Mouse (Mus musculus): ENCODE results near the gene Sash3.

Sash3 gene

DNA sequence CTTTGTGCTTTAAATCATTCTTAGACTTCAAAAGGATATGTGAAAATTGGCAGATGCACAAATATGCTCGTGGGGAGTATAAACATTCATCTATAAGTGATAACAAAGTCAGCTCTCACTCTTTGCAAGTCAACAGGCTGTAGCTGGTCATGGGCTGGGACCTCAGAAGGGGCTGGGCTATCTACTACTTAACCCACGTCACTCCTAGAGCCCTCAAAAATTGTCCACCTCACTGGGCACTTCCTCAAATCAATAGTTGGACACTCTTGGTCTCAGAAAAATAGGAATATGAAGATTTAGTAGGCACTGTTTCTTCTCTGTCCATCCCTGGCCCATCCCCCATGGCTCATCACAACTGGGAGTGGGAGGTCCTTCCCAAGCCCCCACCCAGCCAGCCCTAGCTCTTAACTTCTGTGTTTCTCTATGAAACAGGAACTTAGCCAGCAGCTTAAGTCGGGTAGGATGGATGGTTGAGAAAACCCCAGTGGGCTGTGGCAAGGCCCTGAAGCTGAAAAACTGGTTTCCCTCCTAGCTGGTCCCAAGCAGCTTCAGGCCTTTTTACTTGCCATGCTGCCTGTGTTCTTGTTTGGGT lies 5.9 kb upstream of the Sash3 start:
- no peak for DNase-seq (ENCODE audit: low read depth, low spot score)

DNA sequence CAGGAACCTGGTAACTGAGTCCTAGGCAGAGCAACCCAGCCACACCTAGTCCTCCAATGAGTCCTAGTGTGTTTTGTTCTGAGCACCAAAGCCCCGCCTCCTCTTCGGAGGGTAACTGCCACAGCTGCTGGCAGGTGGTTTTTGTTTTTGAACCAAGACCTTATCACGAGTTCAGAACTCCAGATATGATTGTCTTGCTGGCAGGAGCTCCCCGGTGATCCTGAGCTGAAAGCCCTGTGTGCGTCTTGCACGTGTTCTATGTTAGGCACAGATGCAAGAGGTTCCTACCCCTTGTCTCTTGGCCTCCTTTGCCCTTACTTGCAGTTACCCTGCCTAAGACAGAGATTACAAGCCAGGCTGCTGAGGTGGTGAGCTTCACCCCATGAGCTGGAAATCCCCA lies 4.8 kb upstream of the Sash3 start:
- DNase-seq (ENCODE audit: low read depth, low spot score): no peak

DNA sequence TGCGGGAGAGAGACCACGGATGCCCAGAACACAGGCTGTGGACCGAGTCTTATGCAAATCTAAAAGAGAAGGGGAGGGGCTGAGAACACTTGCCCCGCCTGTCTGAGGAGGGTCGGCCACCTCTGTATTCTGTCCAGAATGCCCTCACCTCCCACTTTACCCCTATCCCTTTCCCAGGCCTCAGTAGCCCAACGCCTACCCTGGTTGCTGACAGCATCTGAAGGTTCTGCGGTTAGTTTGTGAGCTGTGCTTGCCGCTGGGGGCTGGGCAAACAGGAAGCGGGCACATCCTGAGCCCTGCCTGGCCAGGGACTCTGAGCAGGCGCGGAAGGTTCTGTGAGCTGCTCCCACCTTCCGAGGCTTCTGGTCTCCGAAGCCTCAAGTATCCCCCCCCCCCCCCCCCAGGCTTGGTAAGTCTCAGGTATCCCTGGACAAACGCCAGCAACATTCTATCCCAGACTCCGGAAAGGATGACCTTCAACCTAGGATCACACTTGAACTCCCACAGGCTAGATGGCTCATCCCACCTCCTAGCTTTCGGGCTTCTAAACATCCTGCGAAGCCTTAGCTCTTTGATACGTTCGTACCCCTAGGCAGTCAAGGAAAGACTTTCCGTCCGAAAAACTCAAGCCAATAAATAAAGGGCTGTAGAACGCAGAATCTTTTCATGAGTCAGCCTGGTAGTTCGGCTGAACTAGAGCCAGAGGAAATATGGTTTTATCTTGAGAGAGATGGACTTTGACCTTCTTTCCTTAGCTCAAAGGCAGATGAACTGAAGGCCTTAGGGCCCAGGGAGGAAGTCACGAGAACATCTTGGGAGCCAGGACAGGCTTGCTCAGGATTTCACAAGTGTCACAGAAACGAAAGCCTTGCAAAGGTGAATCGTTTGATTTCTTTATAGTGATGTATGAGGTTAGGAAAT lies 2.6 kb upstream of the Sash3 start:
- no peak for DNase-seq (ENCODE audit: low read depth, low spot score)

DNA sequence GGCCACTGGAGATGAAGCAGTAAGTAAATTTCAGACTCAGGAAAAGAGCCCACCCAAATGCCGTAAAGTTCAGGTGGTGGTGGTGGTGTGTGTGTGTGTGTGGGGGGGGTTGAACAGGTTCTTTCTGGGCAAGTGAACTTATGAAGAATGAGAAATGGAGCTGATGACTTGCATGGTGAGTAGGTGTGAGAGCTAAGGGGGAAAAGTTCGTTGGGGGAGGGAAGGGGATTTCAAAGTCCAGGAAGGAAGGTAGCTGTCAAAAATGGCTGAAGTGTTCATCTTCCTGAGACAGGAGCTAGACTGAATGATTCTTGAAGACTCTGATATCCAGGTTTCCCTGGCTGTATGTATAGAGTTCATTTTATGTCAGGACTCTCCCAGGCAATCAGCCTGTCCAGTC lies 990 bp downstream of the Sash3 start:
- no peak for DNase-seq (ENCODE audit: low read depth, low spot score)

DNA sequence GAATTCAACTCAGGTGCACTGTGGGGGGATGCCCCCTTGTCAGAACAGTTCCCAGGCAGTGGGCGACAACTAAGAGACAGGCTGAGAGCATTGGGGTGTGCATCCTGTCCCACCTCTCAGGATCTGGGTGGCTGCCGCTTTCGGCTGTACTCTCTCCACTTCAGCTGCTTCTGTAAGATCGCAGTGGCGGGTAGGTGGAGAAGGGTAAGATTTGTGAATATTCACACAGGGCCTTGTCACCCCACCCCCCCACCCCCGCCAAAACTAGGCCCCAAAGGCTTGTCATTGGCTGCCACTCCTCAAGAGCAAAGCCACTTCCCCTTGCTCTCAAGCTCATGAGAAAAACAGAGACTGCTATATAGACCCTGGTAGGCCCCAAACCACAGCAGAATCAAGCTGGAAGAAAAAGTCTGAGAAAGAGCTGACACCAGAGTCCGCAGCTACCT lies 1.5 kb downstream of the Sash3 start:
- DNase-seq (ENCODE audit: low read depth, low spot score): no peak

DNA sequence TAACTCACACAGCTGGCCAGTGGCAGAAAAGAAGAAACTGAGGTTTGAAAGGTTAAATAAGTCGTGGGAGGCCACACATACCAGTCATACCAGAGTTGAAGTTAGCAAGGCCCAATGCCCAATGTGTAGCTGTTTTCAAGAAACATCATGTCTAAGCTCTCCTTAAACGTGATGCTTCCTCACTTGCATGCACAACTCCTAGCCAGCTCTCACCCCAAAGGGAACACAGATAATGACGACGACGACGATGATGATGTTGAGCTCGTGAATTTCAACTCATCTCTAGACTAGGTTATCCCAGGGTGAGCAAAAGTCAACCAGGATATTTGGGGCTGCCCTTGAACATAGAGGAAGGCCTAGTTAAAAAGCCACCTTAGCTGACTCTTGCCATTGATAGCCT lies 5.9 kb downstream of the Sash3 start:
- DNase-seq (ENCODE audit: low read depth, low spot score): no peak

DNA sequence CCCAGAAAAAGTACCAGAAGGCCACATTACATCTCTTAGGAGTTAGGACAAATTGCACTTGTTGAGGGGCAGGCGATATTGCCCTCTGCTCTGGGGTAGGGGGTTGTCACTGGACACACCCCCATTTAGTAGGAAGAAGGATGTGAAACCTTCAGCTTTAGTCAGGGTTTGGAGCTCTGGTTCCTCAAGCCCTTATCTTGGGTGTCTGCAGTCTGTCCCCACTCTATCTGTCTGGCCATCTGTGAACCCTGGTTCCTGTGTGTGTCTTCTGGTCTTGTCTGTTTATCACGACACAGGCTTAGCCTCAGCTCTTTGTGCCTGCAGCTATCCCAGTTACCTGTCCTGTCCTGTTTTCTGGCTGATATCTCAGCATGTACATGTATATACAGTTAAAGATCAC lies 7.2 kb downstream of the Sash3 start:
- no peak for DNase-seq (ENCODE audit: low read depth, low spot score)

DNA sequence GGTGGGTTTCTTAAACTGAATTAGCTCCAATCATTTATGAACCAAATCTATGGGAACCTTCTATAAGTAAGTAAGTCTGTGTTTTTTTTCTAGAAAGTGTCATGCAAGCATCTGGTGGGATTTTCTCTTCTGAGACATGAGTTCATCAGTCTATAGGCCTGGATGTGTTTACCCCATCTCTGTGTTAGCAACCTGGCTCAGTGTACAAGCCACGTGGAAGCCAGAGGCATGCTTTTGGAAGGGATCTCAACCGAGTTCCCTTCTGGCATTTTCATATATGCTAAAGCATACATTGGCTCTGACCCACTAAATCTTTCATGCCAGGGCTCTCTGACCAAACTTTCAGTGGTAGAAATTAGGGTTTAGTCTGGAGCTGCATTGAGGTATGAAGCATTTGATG lies 7.7 kb downstream of the Sash3 start:
- DNase-seq (ENCODE audit: low read depth, low spot score): no peak

DNA sequence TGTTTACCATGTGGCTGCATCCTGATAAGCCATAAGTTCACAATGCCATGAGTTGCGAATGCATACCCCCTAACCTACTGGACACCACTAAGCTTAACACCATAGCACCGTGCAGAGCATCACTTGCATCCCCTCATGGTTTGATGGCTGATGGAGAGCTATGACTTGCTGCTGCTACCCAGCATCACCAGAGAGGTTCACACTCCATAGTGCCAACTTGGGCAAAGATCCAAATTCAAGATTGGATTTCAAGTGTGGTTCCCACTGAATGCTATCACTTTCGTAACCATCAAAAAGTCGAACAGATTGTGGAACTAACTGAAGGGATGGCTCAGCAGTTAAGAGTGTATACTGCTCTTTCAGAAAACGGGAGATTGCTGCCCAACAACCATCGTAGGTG lies 9.3 kb downstream of the Sash3 start:
- DNase-seq (ENCODE audit: low read depth, low spot score): no peak

DNA sequence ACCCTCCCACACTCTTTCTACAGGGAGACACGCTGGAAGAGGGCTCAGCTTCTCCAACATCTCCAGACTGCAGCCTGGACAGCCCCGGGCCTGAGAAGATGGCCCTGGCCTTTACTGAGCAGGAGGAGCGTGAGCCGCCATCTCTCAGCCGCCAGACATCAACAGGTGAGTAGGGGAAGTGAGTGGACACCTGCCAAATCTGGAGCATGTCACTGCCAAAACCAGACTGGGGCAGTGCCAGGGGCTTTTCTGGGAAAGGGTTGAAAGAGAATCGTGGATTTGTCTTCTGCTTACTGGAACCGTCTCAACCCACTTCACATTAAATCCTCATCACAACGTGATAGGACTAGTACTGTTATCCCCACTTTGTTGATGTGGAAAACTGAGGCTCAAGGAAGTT lies 11.2 kb downstream of the Sash3 start:
- no peak for DNase-seq (ENCODE audit: low read depth, low spot score)

DNA sequence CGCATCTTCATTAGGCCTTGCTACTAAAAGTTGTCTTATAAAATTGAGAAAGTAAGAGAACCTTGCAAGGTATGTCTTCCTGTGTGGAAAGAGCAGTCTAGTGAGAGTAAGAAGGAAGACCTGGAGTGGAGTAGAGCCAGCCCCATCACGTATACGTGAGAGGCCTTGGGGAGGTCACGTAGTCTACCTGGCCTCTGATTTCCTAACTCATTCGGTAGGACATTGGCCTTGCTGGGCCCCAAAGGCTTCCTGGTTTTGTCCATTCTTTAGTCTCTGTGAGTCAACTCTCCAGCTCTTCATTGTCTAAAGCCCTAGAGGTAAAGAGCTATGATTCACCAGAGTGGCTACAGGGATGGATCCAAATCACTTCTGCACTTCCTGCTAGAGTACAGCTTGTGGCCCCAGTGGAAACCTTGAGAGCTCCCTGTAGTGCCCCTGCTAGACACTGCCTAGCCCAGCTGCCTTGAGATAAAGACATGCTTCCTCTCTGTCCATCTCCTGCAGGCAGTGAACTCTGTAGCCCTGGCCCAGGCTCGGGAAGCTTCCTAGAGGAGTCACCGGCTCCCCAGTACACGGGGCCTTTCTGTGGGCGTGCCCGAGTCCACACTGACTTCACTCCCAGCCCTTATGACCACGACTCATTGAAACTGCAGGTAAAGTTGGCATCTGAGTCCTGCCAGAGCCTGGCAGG lies 12.1 kb downstream of the Sash3 start:
- no peak for DNase-seq (ENCODE audit: low read depth, low spot score)

DNA sequence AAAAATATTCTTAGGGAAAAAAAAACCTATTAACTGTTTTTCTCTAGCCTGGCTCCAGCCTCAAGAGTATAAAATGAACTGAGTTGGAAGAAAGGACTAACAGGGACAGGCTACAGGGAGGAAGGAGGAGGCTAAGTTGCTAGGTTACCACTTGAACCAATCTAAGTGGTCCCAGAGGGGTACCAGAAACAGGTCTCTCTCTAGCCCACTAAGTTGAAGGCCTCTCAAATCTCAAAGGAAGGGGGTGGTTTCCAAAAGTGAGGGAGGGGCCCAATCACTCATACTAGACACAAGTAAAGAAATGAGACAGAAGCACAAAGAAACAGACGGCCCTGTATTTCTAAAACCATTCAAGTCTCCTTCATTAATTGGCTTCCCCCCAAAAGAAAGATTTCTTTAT lies 23.7 kb downstream of the Sash3 start:
- DNase-seq (ENCODE audit: low read depth, low spot score): peak; percentile 3

DNA sequence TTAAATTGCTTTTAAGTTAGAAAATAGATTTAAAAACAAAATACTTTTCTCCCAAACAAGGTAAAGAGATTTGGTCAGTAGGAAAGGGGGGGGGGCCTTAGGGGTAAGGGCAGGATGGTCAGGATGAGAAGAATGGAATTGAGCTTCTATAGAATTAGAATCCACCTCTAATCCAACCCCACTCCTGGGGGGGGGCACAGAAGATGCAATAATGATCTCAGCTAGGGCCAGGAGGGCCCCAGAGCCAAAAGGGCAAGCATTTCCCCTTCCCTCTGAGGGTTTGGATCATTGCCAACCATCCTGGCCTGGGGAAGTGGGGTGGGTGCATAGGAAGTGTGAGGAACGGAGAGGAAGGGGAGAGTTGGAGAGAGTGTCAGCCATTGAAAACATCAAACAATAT lies 24.1 kb downstream of the Sash3 start:
- DNase-seq (ENCODE audit: low read depth, low spot score): no peak

DNA sequence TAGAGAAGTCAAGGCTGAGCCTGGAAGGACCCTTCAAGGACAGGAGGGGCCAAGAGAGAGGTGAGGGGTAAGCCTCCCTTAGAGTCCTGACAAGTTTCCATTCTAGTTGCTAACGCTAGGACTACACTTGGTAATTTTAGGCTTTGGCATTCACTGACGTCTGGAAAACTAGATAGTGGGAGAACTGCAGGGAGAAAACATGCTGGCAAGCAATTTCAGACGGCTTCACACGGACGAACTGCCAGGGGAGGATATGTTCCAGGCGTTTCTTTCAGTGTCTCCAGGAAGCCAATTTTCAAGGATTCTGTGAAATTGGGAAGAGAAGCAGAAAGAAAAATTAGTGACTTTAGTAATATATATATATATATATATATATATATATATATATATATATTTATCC lies 35.6 kb downstream of the Sash3 start:
- DNase-seq (ENCODE audit: low read depth, low spot score): no peak

DNA sequence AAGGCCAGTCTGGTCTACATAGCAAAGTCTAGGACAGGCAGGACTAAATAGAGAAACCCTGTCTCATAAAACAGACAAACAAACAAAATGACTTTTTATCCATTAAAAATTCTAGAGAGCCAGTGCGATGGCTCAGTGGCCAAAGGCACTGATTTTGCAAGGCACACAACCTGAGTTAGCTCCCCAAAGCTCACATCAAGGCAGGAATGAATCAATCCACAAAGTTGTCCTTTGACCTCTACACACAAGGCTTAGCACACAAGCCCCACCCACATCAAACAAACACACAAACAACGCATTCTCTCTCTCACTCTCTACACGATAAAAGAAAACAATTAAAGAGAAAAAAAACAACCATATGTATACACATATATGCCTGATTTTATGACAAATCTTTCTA lies 38.5 kb downstream of the Sash3 start:
- DNase-seq (ENCODE audit: low read depth, low spot score): no peak

DNA sequence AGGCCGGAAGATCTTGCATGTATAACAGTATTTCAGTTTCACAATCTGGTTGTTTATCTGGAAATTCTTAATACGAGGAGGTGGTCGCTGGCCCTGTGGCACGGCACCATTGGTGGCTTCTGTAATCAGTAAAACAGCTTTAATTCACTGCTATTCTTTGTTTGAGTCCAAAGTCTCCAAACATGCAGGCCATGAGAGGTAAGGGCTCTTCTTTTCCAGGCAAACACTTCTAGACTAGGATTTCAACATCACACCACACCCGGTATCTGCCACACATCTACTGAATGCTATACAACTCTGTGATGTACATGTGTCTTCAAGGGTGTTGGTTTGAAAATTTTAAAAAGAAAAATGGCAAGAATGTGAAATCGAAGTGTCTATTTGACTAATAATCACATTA lies 45.0 kb downstream of the Sash3 start:
- no peak for DNase-seq (ENCODE audit: low read depth, low spot score)

DNA sequence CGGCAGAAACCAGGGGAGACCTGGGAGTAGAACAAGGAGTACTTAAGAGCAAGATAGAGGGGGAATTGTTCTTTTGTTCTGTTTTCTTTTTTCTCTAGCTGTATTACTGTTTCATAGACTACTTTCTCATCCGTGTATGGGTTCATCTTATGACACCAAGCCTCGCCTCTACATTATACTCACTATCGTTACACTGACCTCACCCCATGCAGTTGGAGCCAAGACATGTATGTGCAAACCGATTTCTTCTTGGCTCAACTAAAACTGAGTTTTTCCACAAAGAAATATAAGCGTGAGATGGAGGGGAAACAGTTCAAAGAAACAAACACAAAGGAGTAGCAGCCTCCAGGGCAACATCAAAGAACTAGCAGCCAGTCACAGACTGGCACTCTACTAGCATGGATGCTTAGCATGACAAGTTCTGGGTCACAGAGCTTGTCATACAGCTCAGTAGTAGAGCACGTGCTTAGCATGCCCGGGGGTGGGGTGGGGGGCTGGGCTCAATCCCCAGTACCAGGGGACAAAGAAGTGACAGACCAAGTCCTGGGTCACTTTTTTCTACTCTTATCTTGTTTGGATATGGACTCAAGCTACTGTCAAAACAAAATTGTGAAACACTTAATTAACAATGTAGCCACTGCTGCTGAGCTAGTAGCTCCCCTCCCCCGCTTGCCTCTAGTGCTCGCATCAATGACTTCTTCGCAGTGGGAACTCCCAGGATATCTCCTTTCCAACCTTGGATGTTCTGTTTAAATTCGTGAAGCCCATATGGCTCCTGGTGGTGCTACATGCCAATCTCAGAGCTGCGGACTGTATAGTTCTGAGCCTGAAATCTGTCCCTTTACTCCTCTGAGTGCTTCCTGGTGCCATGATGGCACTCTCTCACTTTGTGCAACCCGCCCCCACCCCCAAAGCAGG lies 47.3 kb downstream of the Sash3 start:
- DNase-seq (ENCODE audit: low read depth, low spot score): no peak

DNA sequence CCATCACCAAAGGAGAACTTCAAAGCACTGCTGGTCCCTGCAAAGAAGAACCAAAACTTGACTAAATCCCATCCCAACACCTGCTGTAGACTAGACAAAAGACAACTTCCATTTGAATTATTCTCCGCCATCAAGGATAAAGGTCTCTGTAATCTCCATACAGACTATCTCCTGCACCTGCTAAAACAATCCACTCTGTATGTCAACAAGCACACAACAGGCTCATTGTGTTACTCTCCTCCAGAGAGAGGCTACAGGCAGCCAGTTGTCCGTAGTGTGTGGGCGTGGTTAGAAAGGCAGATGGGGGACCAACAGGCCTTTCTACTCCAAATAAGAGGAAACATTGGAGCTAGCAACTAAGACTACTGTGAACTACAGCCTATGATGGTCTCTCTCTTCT lies 51.6 kb downstream of the Sash3 start:
- no peak for DNase-seq (ENCODE audit: low read depth, low spot score)

DNA sequence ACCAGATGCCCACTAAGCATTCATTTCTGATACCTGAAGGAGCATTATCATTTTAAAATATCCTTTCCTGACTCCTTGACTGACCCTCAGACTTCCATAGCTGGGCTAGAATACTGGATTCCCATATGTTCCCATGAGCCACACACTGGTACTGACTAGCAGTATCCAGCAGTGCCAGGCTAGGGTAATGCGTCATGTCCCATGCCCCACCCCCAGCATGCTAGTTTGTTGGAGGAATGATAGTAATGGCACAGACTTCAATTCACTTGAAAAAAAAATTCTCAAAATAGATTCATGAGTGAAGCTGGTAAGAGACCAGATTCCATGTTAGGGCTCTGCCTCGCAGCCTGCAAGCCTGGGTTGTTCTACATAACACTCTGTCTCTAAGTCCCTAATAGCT lies 52.8 kb downstream of the Sash3 start:
- DNase-seq (ENCODE audit: low read depth, low spot score): no peak

DNA sequence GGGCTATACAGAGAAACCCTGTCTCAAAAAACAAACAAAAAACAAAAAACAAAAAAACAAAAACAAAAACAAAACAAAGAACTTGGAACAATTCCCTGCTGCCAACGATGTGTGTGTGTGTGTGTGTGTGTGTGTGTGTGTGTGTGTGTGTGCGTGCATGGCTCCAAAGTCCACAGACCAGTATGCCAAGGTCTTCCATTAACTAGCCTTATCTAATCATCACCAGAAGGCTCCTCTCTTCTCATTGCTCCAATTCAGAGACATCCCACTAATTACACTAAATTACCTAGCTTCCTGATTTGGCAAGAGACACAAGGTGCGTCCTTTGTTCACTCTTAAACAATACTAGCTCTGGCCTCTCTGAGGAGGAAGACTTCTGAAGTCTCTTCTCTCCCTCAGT lies 54.5 kb downstream of the Sash3 start:
- no peak for DNase-seq (ENCODE audit: low read depth, low spot score)

DNA sequence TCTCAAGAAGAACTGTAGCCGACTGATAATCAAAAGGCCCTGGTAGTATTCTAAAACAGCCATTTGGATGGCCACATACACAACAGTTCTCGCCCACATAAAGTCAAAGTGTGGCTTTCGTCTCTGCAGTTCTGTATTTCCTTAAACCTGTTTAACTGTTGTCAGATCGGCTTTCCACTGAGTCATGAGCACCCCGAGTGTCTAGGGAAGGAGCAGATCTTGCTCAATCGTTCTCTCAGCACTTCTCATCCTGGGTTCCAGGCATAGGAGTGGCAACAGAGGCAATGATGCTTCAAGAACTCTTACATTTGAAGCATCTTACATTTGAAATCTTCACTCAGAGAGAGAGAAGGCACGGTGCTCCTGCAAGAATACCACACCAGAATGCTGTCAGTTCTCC lies 55.7 kb downstream of the Sash3 start:
- DNase-seq (ENCODE audit: low read depth, low spot score): no peak

DNA sequence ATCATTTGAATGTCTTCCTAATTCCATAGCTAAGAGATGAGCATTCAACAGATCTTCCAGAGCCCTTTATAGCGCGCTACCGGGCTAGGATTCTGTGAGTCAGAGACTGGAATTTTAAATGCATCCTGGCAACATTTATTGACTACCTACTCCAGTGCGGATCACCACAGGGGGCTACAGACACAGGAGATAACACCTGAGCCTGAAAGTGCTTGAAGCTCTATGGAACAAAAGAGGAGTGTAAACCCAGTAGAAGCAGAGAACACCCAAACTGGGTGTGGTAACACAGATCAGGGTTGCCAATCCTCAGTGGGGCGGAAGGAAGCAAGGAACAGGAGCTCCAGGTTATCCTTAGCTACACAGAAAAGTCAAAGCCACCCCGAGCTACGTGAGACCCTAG lies 56.2 kb downstream of the Sash3 start:
- DNase-seq (ENCODE audit: low read depth, low spot score): no peak

All from forelimb bud, embryonic 11.5 days (tissue).